9 mouse cellular contexts compared by ENCODE assay signal in genomic region chr5:113992339-113992831, GRCm38 (mm10). TPM values are rescaled to one million over a fixed set of nuclear protein-coding genes. Genes with fewer than 3 reads are reported as not detected.
DNase-seq lines count a peak whose midpoint lies in the region; ATAC-seq and TF ChIP-seq lines count a peak whose summit lies in the region.
"Had no signal": no experiment of that assay in that cellular context is flagged by ENCODE, and none has a peak within 500 bp of the region (broad histone marks: within the 10 kb centered on the region; RNA-seq: fewer than 3 reads in every experiment).

No protein-coding gene starts in this region.

- WGBS in forebrain, embryonic 11.5 days, result 48% methylated on average over 12 of the region's 12 CpGs
- 29% methylated on average over 12 of the region's 12 CpGs for WGBS in hindbrain, postnatal 0 days
- 2% methylated on average over 12 of the region's 12 CpGs for WGBS in lung, adult 2 months
- 27% methylated on average over 12 of the region's 12 CpGs for WGBS in neural tube, embryonic 15.5 days

- no peak for TF ChIP-seq CTCF in ES-Bruce4 (IDR thresholded peaks at IDR 0.05; ENCODE audit: low read depth, low read length)
- TF ChIP-seq CTCF in hindbrain, postnatal 0 days (IDR thresholded peaks at IDR 0.05; ENCODE audit: low read depth), result no peak
- no peak for TF ChIP-seq CTCF in lung, adult 2 months (IDR thresholded peaks at IDR 0.05; ENCODE audit: insufficient read depth, low read length)

- no peaks in the 10 kb centered on the region for H3K9me3 ChIP-seq in ES-Bruce4 (replicated peaks; ENCODE audit: control insufficient read depth, insufficient read depth, low read length, poor library complexity, severe bottlenecking)
- no peaks in the 10 kb centered on the region for H3K9me3 ChIP-seq in forebrain, embryonic 11.5 days (ENCODE audit: control insufficient read depth, low read length)
- H3K9me3 ChIP-seq in hindbrain, postnatal 0 days (ENCODE audit: low read length), result no peaks in the 10 kb centered on the region
- H3K9me3 ChIP-seq in neural tube, embryonic 15.5 days (replicated peaks), result no peaks in the 10 kb centered on the region

- H3K36me3 ChIP-seq in ES-Bruce4 (ENCODE audit: control insufficient read depth, insufficient read depth, low read length, poor library complexity, severe bottlenecking), result no peaks in the 10 kb centered on the region
- no peaks in the 10 kb centered on the region for H3K36me3 ChIP-seq in forebrain, embryonic 11.5 days (ENCODE audit: control insufficient read depth, insufficient read depth, low read length)
- H3K36me3 ChIP-seq in hindbrain, postnatal 0 days (ENCODE audit: insufficient read depth, low read length), result peaks cover 7% of the 10 kb centered on the region; the same call in 1 of the 2 replicates
- peaks cover 7% of the 10 kb centered on the region; the same call in 1 of the 2 replicates for H3K36me3 ChIP-seq in neural tube, embryonic 15.5 days

- H3K4me3 ChIP-seq in ES-Bruce4 (ENCODE audit: low read depth, low read length), result peak overlapping the region; percentile 72
- peak overlapping the region; percentile 62 for H3K4me3 ChIP-seq in forebrain, embryonic 11.5 days (ENCODE audit: low read depth, low read length)
- peak overlapping the region; percentile 82 for H3K4me3 ChIP-seq in hindbrain, postnatal 0 days (ENCODE audit: low read length)
- H3K4me3 ChIP-seq in lung, adult 2 months (replicated peaks; ENCODE audit: extremely low read depth, low read depth, low read length), result peak overlapping the region; percentile 74
- peak overlapping the region; percentile 79 for H3K4me3 ChIP-seq in neural tube, embryonic 15.5 days (replicated peaks)

- H3K27ac ChIP-seq in ES-Bruce4 (ENCODE audit: insufficient read depth, low read length), result peak overlapping the region; percentile 22; the same call in 1 of the 2 replicates
- peak overlapping the region; percentile 67; the same call in 1 of the 2 replicates for H3K27ac ChIP-seq in forebrain, embryonic 11.5 days (ENCODE audit: low read depth, low read length)
- peak overlapping the region; percentile 95 for H3K27ac ChIP-seq in hindbrain, postnatal 0 days
- H3K27ac ChIP-seq in neural tube, embryonic 15.5 days (replicated peaks), result peak overlapping the region; percentile 98

- no peak for ATAC-seq in forebrain, embryonic 11.5 days (replicated peaks; ENCODE audit: low FRiP score)
- ATAC-seq in hindbrain, postnatal 0 days, result no peak
- ATAC-seq in neural tube, embryonic 15.5 days (ENCODE audit: low FRiP score), result no peak

- no peak for TF ChIP-seq POLR2A in ES-Bruce4 (IDR thresholded peaks at IDR 0.05; ENCODE audit: insufficient read depth, low read length)
- TF ChIP-seq POLR2A in lung, adult 2 months (IDR thresholded peaks at IDR 0.05; ENCODE audit: borderline replicate concordance, extremely low read depth, low read depth, low read length), result no peak

- H3K9ac ChIP-seq in ES-Bruce4 (ENCODE audit: low read depth, poor library complexity, severe bottlenecking), result peak overlapping the region; percentile 81
- H3K9ac ChIP-seq in forebrain, embryonic 11.5 days (ENCODE audit: low read length), result peak overlapping the region; percentile 88
- peak overlapping the region; percentile 94 for H3K9ac ChIP-seq in hindbrain, postnatal 0 days (replicated peaks; ENCODE audit: low read length)
- peak overlapping the region; percentile 95 for H3K9ac ChIP-seq in neural tube, embryonic 15.5 days (replicated peaks)

- no peaks in the 10 kb centered on the region for H3K27me3 ChIP-seq in ES-Bruce4 (ENCODE audit: control insufficient read depth, insufficient read depth, low read length, poor library complexity, severe bottlenecking)
- H3K27me3 ChIP-seq in forebrain, embryonic 11.5 days (ENCODE audit: control insufficient read depth, insufficient read depth, low read length), result no peaks in the 10 kb centered on the region
- H3K27me3 ChIP-seq in hindbrain, postnatal 0 days (ENCODE audit: insufficient read depth, low read length), result no peaks in the 10 kb centered on the region
- no peaks in the 10 kb centered on the region for H3K27me3 ChIP-seq in neural tube, embryonic 15.5 days (replicated peaks)

- no peak for TF ChIP-seq EP300 in ES-Bruce4 (IDR thresholded peaks at IDR 0.05; ENCODE audit: insufficient read depth, low read depth, low read length)

- H3K4me1 ChIP-seq in ES-Bruce4 (ENCODE audit: control insufficient read depth, insufficient read depth, low read length), result peaks cover 4% of the 10 kb centered on the region
- peaks cover 7% of the 10 kb centered on the region; the same call in 1 of the 2 replicates for H3K4me1 ChIP-seq in forebrain, embryonic 11.5 days (replicated peaks; ENCODE audit: control insufficient read depth, insufficient read depth, low read length)
- H3K4me1 ChIP-seq in hindbrain, postnatal 0 days (ENCODE audit: insufficient read depth, low read length), result peaks cover 8% of the 10 kb centered on the region; the same call in 1 of the 2 replicates
- peaks cover 20% of the 10 kb centered on the region for H3K4me1 ChIP-seq in lung, adult 2 months (ENCODE audit: control insufficient read depth, insufficient read depth, low read length)
- peaks cover 41% of the 10 kb centered on the region for H3K4me1 ChIP-seq in neural tube, embryonic 15.5 days

- DNase-seq in 416B (ENCODE audit: low read depth), result peak; percentile 73
- DNase-seq in forebrain, embryonic 11.5 days (ENCODE audit: low spot score), result no peak
- DNase-seq in hindbrain, postnatal 0 days (ENCODE audit: low spot score), result no peak
- peak; percentile 41 for DNase-seq in lung, adult 2 months
- no peak for DNase-seq in Muller cell, postnatal 12 days (ENCODE audit: inconsistent ontology term)
- no peak for DNase-seq in urinary bladder, postnatal 10 days (ENCODE audit: low spot score)

- peak overlapping the region; percentile 67 for H3K4me2 ChIP-seq in forebrain, embryonic 11.5 days (ENCODE audit: low read depth, low read length, severe bottlenecking)
- peak overlapping the region; percentile 89 for H3K4me2 ChIP-seq in hindbrain, postnatal 0 days (ENCODE audit: low read depth, low read length)
- H3K4me2 ChIP-seq in neural tube, embryonic 15.5 days, result peak overlapping the region; percentile 86

RNA-seq across cellular contexts. Expression of gene Ssh1, which starts 1.3 kb away (rescaled TPM):
- polyA plus RNA-seq in ES-Bruce4 (2011; ENCODE audit: insufficient read depth, insufficient read length, low read depth, missing spikeins), result 23.5 and 25.0 TPM in 2 replicates
- polyA plus RNA-seq in forebrain, embryonic 11.5 days (2014; fragmentation: Nextera tagmentation; extraction: Ambion mirVana), result 25.7 and 28.7 TPM in 2 replicates
- 12.4 and 14.5 TPM in 2 replicates for total RNA-seq in hindbrain, postnatal 0 days (2014; rRNA removed)
- polyA plus RNA-seq in hindbrain, postnatal 0 days (2015; fragmentation: Nextera tagmentation; extraction: Ambion mirVana), result 9.7 and 11.6 TPM in 2 replicates
- polyA plus RNA-seq in lung, adult 2 months (2012; rRNA removed), result 22.1 and 27.3 TPM in 2 replicates
- polyA plus RNA-seq in neural tube, embryonic 15.5 days (2015; fragmentation: Nextera tagmentation; extraction: Ambion mirVana), result 9.8 and 13.1 TPM in 2 replicates

RNA-seq across cellular contexts. Expression of gene Dao, which starts 11.1 kb away (rescaled TPM):
- polyA plus RNA-seq in ES-Bruce4 (2011; ENCODE audit: insufficient read depth, insufficient read length, low read depth, missing spikeins), result not detected in 2 replicates
- polyA plus RNA-seq in forebrain, embryonic 11.5 days (2014; fragmentation: Nextera tagmentation; extraction: Ambion mirVana), result not detected in 2 replicates
- 0.84 TPM in 1 of 2 replicates, not detected in the other for total RNA-seq in hindbrain, postnatal 0 days (2014; rRNA removed)
- polyA plus RNA-seq in hindbrain, postnatal 0 days (2015; fragmentation: Nextera tagmentation; extraction: Ambion mirVana), result 0.14 TPM in 1 of 2 replicates, not detected in the other
- 0.05 and 0.17 TPM in 2 replicates for polyA plus RNA-seq in lung, adult 2 months (2012; rRNA removed)
- 0.60 TPM in 1 of 2 replicates, not detected in the other for polyA plus RNA-seq in neural tube, embryonic 15.5 days (2015; fragmentation: Nextera tagmentation; extraction: Ambion mirVana)
- total RNA-seq: gastrocnemius, postnatal 36 days had no signal

Comparison
In these comparisons a context has a peak if more than half of its experiments do, and no peak if none do; other contexts are left out.
1. DNase-seq: peak in 416B (single experiment) and lung, adult 2 months (single experiment); none in forebrain, embryonic 11.5 days (single experiment), hindbrain, postnatal 0 days (single experiment), Muller cell, postnatal 12 days (single experiment) and urinary bladder, postnatal 10 days (single experiment).
2. H3K27ac ChIP-seq: peak in every context shown above with its lines; median percentile 98 in neural tube, embryonic 15.5 days; 95 in hindbrain, postnatal 0 days; 67 in forebrain, embryonic 11.5 days; 22 in ES-Bruce4.
3. Peak in every context shown above with its lines, with median percentiles within 50 percentile points of each other: H3K4me3 ChIP-seq, H3K9ac ChIP-seq and H3K4me2 ChIP-seq.